Mouse (Mus musculus): ENCODE measurements around the gene Reln. TPM values are rescaled to one million over a fixed set of nuclear protein-coding genes. Genes with fewer than 3 reads are reported as not detected.
A peak's percentile ranks its signal among the peaks of the same experiment; 100 is the strongest.

Reln gene
- 1.8 TPM in 2 replicates for polyA plus RNA-seq (2014; fragmentation: Nextera tagmentation; extraction: Ambion mirVana)

DNA sequence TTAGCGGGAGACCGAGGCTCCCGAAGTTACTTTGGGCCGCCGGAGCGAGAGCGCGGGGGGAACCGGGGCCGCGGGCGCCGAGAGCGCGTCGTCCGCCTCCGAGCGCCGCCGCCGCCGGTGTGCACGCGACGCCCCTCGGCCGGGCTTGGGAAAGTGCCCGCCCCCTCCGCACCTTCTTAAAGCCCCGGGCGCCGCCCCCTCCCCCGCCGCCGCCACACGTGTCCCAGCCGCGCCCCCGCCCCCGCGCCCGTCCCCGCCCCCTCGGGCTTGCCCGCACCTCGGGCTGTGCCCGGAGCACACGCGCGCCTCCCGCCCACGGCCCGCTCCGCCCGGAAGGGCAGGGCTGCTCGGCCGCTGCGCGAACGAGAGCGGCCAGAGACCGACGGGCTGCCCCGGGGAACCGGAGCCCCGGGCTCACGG is at the start of gene Reln:
TSS of gene Reln (minus strand) at position 147 of the 420 bp plus-strand sequence.
- Histone ChIP-seq H3K4me1 (ENCODE audit: insufficient read depth) (no peaks in the 10 kb centered on the region), H3K4me3 (ENCODE audit: low read depth, low read length) (peak within 1 kb of the TSS; percentile 50), H3K9ac (peak within 1 kb of the TSS; percentile 38), H3K4me2 (peak within 1 kb of the TSS; percentile 90), H3K9me3 (ENCODE audit: low read depth, low read length) (no peaks in the 10 kb centered on the region), H3K27ac (ENCODE audit: low read depth) (no peak within 1 kb of the TSS), H3K27me3 (ENCODE audit: insufficient read depth, low read length) (peaks cover 78% of the 10 kb centered on the region), H3K36me3 (ENCODE audit: insufficient read depth) (no peaks in the 10 kb centered on the region)
- peak; percentile 73 for ATAC-seq (ENCODE audit: insufficient read depth)
- TF ChIP-seq CTCF (IDR thresholded peaks at IDR 0.05; ENCODE audit: low read depth) = no peak
- DNase-seq = peak; percentile 33
- WGBS = 0% methylated on average over 50 of the region's 68 CpGs

DNA sequence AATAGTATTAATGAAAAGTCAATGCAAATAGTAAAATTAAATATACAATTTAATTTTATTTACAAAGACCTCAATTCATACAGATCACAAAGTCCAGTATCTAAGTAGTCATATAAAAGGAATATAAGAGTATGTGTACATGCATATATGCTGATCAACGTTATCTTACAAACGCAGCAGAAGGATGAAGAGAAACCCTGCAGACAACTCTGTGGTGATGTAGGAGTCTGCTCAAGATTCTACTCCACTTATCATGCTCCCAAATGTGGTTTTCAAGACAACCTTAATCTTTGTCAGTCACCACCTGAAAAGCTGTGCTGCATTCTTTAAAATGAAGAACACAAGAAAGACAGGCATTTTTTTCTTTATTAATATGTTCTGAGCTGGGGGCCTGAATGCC is 44.0 kb upstream of the Reln start:
- no peaks in the 10 kb centered on the region for H3K27me3 ChIP-seq (ENCODE audit: insufficient read depth, low read length)
- no peak overlapping the region for H3K4me2 ChIP-seq
- H3K9ac ChIP-seq = no peak overlapping the region
- H3K27ac ChIP-seq (ENCODE audit: low read depth) = no peak overlapping the region
- DNase-seq (no peak), ATAC-seq (ENCODE audit: insufficient read depth) (no peak)
- H3K4me1 ChIP-seq (ENCODE audit: insufficient read depth) = no peaks in the 10 kb centered on the region
- no peaks in the 10 kb centered on the region for H3K9me3 ChIP-seq (ENCODE audit: low read depth, low read length)
- H3K4me3 ChIP-seq (ENCODE audit: low read depth, low read length) = no peak overlapping the region
- 77% methylated on average over 2 of the region's 2 CpGs for WGBS
- H3K36me3 ChIP-seq (ENCODE audit: insufficient read depth) = no peaks in the 10 kb centered on the region
- TF ChIP-seq CTCF (IDR thresholded peaks at IDR 0.05; ENCODE audit: low read depth) = no peak

GRCm38 (mm10) chr5:22360510-22360909 is 16.0 kb upstream of the Reln start:
- WGBS = 76% methylated on average over 9 of the region's 9 CpGs
- no peaks in the 10 kb centered on the region for H3K27me3 ChIP-seq (ENCODE audit: insufficient read depth, low read length)
- DNase-seq (no peak), ATAC-seq (ENCODE audit: insufficient read depth) (no peak)
- no peak for TF ChIP-seq CTCF (IDR thresholded peaks at IDR 0.05; ENCODE audit: low read depth)
- H3K36me3 ChIP-seq (ENCODE audit: insufficient read depth) = no peaks in the 10 kb centered on the region
- no peak overlapping the region for H3K27ac ChIP-seq (ENCODE audit: low read depth)
- no peak overlapping the region for H3K9ac ChIP-seq
- H3K4me2 ChIP-seq = no peak overlapping the region
- H3K9me3 ChIP-seq (ENCODE audit: low read depth, low read length) = no peaks in the 10 kb centered on the region
- no peak overlapping the region for H3K4me3 ChIP-seq (ENCODE audit: low read depth, low read length)
- no peaks in the 10 kb centered on the region for H3K4me1 ChIP-seq (ENCODE audit: insufficient read depth)

GRCm38 (mm10) chr5:22348412-22348811 is 3.9 kb upstream of the Reln start:
- Histone ChIP-seq H3K4me3 (ENCODE audit: low read depth, low read length) (no peak overlapping the region), H3K9ac (no peak overlapping the region), H3K27ac (ENCODE audit: low read depth) (no peak overlapping the region), H3K27me3 (ENCODE audit: insufficient read depth, low read length) (peaks cover 52% of the 10 kb centered on the region), H3K4me1 (ENCODE audit: insufficient read depth) (no peaks in the 10 kb centered on the region), H3K9me3 (ENCODE audit: low read depth, low read length) (no peaks in the 10 kb centered on the region), H3K36me3 (ENCODE audit: insufficient read depth) (no peaks in the 10 kb centered on the region), H3K4me2 (no peak overlapping the region)
- no peak for DNase-seq
- 34% methylated on average over 3 of the region's 3 CpGs for WGBS
- peak; percentile 26; the same call in 1 of the 2 replicates for ATAC-seq (ENCODE audit: insufficient read depth)
- no peak for TF ChIP-seq CTCF (IDR thresholded peaks at IDR 0.05; ENCODE audit: low read depth)

DNA sequence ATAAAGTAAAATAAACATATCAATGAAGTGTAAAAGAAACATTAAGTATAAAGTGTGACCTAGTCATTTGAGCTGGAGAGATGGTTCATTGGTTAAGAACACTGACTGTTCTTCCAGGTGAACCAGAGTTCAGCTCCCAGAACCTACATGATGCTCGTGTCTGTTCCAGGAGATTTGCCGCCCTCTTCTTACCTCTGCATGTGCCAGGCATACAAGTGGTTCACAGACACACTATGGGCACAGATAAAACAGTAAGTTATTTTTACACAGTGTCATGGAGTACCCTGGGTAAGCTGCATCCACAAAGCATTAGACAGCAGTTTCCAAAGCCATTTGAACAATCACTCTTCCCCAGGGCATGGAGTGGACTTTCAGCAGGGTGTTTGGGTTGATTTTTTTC is 3.2 kb upstream of the Reln start:
- H3K4me3 ChIP-seq (ENCODE audit: low read depth, low read length) = no peak overlapping the region
- H3K4me2 ChIP-seq = no peak overlapping the region
- no peaks in the 10 kb centered on the region for H3K4me1 ChIP-seq (ENCODE audit: insufficient read depth)
- ATAC-seq (ENCODE audit: insufficient read depth) = no peak
- no peak overlapping the region for H3K27ac ChIP-seq (ENCODE audit: low read depth)
- DNase-seq = no peak
- WGBS = 68% methylated on average over 2 of the region's 2 CpGs
- TF ChIP-seq CTCF (IDR thresholded peaks at IDR 0.05; ENCODE audit: low read depth) = no peak
- no peaks in the 10 kb centered on the region for H3K36me3 ChIP-seq (ENCODE audit: insufficient read depth)
- H3K9ac ChIP-seq = no peak overlapping the region
- no peaks in the 10 kb centered on the region for H3K9me3 ChIP-seq (ENCODE audit: low read depth, low read length)
- H3K27me3 ChIP-seq (ENCODE audit: insufficient read depth, low read length) = peaks cover 59% of the 10 kb centered on the region

DNA sequence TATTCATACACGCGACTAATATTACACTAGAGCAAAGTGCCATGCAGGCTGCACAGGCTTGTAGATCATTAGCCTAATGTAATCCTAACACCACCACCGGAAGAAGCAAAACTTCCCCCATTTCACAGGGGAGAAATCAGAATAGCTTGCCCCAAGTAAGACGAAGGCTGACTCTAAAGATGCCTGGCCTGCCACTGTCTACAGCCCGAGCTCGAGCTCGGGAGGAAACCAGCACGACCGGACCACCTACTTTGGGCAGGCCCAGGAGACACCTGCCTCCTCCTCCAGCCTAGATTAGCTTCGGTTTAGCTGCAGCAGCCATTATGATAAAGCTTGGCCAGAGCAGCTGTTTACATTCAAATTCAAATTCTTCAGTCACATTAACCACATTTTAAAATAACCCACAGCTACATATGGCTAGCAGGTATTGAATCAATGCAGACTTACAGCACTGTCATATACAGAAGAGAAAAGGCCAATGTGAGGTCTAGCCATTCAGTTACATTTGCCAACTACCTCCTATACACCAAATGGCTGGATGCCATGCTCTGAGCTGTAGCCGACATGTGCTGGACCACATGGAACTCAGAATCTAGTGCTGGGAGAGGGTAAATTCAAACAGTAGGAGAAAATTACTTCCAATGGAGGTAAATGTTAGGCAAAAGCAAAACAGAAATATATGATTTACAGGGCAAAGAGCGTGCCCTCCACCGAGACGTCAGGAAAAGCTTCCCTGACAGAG is 1.6 kb upstream of the Reln start:
- Histone ChIP-seq H3K9ac (no peak overlapping the region), H3K4me1 (ENCODE audit: insufficient read depth) (no peaks in the 10 kb centered on the region), H3K4me2 (no peak overlapping the region; the same call in 1 of the 2 replicates), H3K36me3 (ENCODE audit: insufficient read depth) (no peaks in the 10 kb centered on the region), H3K9me3 (ENCODE audit: low read depth, low read length) (no peaks in the 10 kb centered on the region), H3K27me3 (ENCODE audit: insufficient read depth, low read length) (peaks cover 75% of the 10 kb centered on the region), H3K27ac (ENCODE audit: low read depth) (no peak overlapping the region), H3K4me3 (ENCODE audit: low read depth, low read length) (no peak overlapping the region)
- ATAC-seq (ENCODE audit: insufficient read depth) (no peak), DNase-seq (no peak)
- 27% methylated on average over 14 of the region's 14 CpGs for WGBS
- TF ChIP-seq CTCF (IDR thresholded peaks at IDR 0.05; ENCODE audit: low read depth) = no peak

DNA sequence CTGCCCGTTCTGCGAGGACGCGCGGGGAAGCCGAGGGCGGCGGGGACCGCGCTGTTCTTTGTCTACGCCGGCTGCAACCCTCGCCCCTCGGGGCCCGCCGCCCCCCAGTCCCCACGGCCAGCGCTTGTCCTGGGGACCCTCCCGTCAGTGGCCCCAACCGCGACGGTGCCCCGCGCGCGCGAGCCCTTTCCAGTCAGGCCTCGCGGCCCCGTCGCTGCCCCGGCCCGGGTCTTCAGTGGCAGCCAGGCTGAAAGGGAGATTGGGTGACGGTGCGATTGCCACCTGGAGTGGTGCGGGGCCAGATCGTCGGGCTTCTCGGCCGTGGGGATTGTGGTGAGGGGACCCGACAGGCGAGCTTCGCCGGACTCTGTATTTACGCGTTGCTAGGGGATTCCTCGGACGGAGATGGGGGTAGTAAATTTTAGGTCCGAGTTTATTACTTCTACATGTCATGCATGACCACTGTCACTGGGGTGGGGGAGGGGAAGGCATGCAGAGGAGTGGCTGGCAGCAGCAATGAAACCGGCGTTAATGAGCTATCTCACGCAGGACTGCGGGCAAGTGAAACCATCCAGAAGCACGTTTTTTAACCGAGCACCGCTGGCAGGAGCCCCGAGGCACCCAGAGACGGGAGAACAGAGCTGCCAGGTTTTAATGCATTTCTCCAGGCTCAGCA is 612 bp upstream of the Reln start:
- H3K27ac ChIP-seq (ENCODE audit: low read depth) = no peak overlapping the region
- H3K9ac ChIP-seq = peak overlapping the region; percentile 38; the same call in 1 of the 2 replicates
- peak overlapping the region; percentile 50 for H3K4me3 ChIP-seq (ENCODE audit: low read depth, low read length)
- no peak for TF ChIP-seq CTCF (IDR thresholded peaks at IDR 0.05; ENCODE audit: low read depth)
- DNase-seq (peak; percentile 12), ATAC-seq (ENCODE audit: insufficient read depth) (peak; percentile 59)
- no peaks in the 10 kb centered on the region for H3K9me3 ChIP-seq (ENCODE audit: low read depth, low read length)
- peak overlapping the region; percentile 90 for H3K4me2 ChIP-seq
- peaks cover 82% of the 10 kb centered on the region for H3K27me3 ChIP-seq (ENCODE audit: insufficient read depth, low read length)
- under 1% methylated on average over 58 of the region's 58 CpGs for WGBS
- no peaks in the 10 kb centered on the region for H3K4me1 ChIP-seq (ENCODE audit: insufficient read depth)
- H3K36me3 ChIP-seq (ENCODE audit: insufficient read depth) = no peaks in the 10 kb centered on the region

Measured in lung, embryonic 14.5 days (tissue).